Mouse (Mus musculus) CH12F3 (cell line): ENCODE data around the gene Wscd2.

Source experiments
- in situ Hi-C: fragments of 300-500 bp; cut with MboI; formaldehyde crosslinking; loops from 2 replicates; pipeline ENCODE4 v1.14.3; 2020; ENCODE audit warnings: low sequenced_read_pairs

The Wscd2 gene

GRCm38 (mm10) chr5:113517387-113517786 lies 27.3 kb downstream of the Wscd2 start:
- in situ Hi-C loops, result no loop called here

GRCm38 (mm10) chr5:113521037-113521436 lies 30.9 kb downstream of the Wscd2 start:
- in situ Hi-C loops, result no loop called here

- in situ Hi-C loops, result no loop called here
Observed at GRCm38 (mm10) chr5:113538826-113539225, 48.7 kb downstream of the Wscd2 start.

GRCm38 (mm10) chr5:113539438-113539837 lies 49.3 kb downstream of the Wscd2 start:
- in situ Hi-C loops, result no loop called here

- in situ Hi-C loops, result no loop called here
Observed at GRCm38 (mm10) chr5:113539858-113540257, 49.7 kb downstream of the Wscd2 start.

- in situ Hi-C loops, result no loop called here
Observed at GRCm38 (mm10) chr5:113541196-113541595, 51.1 kb downstream of the Wscd2 start.

- in situ Hi-C loops, result no loop called here
Observed at GRCm38 (mm10) chr5:113542885-113543476, 52.8 kb downstream of the Wscd2 start.

GRCm38 (mm10) chr5:113547949-113548700 lies 58.0 kb downstream of the Wscd2 start:
- in situ Hi-C loops, result no loop called here

GRCm38 (mm10) chr5:113550249-113550648 lies 60.1 kb downstream of the Wscd2 start:
- in situ Hi-C loops, result no loop called here

- in situ Hi-C loops, result no loop called here
Observed at GRCm38 (mm10) chr5:113550759-113551158, 60.6 kb downstream of the Wscd2 start.

GRCm38 (mm10) chr5:113553402-113553897 lies 63.3 kb downstream of the Wscd2 start:
- in situ Hi-C loops, result no loop called here

GRCm38 (mm10) chr5:113554095-113554494 lies 64.0 kb downstream of the Wscd2 start:
- in situ Hi-C loops, result no loop called here

GRCm38 (mm10) chr5:113554571-113554970 lies 64.4 kb downstream of the Wscd2 start:
- in situ Hi-C loops, result no loop called here

GRCm38 (mm10) chr5:113555684-113556083 lies 65.6 kb downstream of the Wscd2 start:
- in situ Hi-C loops, result no loop called here

- in situ Hi-C loops, result no loop called here
Observed at GRCm38 (mm10) chr5:113558065-113558464, 67.9 kb downstream of the Wscd2 start.

GRCm38 (mm10) chr5:113559627-113560026 lies 69.5 kb downstream of the Wscd2 start:
- in situ Hi-C loops, result no loop called here

GRCm38 (mm10) chr5:113564463-113564862 lies 74.3 kb downstream of the Wscd2 start:
- in situ Hi-C loops, result no loop called here

GRCm38 (mm10) chr5:113565101-113565854 lies 75.1 kb downstream of the Wscd2 start:
- in situ Hi-C loops, result no loop called here

GRCm38 (mm10) chr5:113565858-113566257 lies 75.7 kb downstream of the Wscd2 start:
- in situ Hi-C loops, result no loop called here

GRCm38 (mm10) chr5:113570056-113570717 lies 80.1 kb downstream of the Wscd2 start:
- in situ Hi-C loops, result no loop called here

- in situ Hi-C loops, result loop anchor here (25.0 kb wide), 1 partner anchor 260 kb away; the partner anchor contains the start of gene Selplg
Observed at GRCm38 (mm10) chr5:113577555-113577954, 87.4 kb downstream of the Wscd2 start.
